Mouse (Mus musculus) left cerebral cortex, adult 8-10 months (tissue): ENCODE data around the gene Apol8. TPM values are rescaled to one million over a fixed set of nuclear protein-coding genes. Genes with fewer than 3 reads are reported as not detected.
A peak's percentile ranks its signal among the peaks of the same experiment; 100 is the strongest.

Source experiments
- DNase-seq, 2 experiments: peaks; one replicate each; pipeline ENCODE4 v3.0.0; 2022; ENCODE audit warnings: low spot score in 2 of 2
- total RNA-seq, 4 experiments: library from RNA; stranded (reverse); gene quantifications; 2 replicates each; pipeline ENCODE4 v1.2.4; 2022

The Apol8 gene
- total RNA-seq = 1 to 10 TPM; 6.6 to 8.0 (median 7.3) TPM

- peak in 1 of 2 experiments; percentile 52 for DNase-seq
Measured at GRCm38 (mm10) chr15:77756848-77757247, at the start of gene Apol8. Gene Apol8 (minus strand): TSS chr15:77757003.

- no peak for DNase-seq
Measured at GRCm38 (mm10) chr15:77805657-77806056, 48.9 kb upstream of the Apol8 start.

DNA sequence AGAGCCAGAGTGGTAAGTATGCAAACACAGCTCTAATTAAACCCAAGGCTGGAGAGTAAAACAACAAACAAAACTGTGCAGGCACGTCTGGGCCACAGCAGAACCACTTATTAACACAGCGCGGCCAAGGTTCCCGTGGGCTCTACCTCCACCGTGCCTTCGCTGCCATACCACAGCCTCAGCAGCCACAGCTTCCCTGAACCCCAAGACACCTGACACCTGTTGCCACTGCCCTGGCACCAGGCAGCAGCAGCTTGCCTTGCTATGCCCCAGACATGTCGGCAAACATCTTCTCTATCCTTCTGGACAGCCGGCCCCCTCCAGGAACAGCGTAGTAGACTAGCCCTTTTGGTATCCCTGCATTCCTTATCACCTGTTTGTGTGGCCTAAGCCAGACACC is 48.1 kb upstream of the Apol8 start:
- DNase-seq = no peak

DNA sequence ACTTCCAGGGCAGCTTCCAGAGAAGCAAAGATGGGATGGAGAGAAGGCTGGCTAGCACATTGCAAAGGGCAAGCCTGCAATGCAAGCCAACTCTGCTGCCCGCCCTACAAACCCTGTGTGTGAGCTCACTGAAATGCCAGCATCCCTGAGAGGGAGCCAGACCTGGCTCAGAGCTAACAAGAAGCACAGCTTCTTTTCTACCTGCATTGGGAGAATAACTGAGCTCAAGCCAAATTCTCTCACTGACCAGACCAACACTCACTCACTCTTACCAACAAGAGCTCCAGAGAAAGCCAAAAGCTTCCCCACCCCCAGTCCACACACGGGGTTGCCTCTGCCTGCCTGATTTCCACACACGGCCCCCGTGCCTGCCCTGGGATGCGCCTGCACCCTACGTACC is 47.7 kb upstream of the Apol8 start:
- DNase-seq = no peak

- no peak for DNase-seq
Measured at GRCm38 (mm10) chr15:77803747-77804146, 46.9 kb upstream of the Apol8 start.

DNA sequence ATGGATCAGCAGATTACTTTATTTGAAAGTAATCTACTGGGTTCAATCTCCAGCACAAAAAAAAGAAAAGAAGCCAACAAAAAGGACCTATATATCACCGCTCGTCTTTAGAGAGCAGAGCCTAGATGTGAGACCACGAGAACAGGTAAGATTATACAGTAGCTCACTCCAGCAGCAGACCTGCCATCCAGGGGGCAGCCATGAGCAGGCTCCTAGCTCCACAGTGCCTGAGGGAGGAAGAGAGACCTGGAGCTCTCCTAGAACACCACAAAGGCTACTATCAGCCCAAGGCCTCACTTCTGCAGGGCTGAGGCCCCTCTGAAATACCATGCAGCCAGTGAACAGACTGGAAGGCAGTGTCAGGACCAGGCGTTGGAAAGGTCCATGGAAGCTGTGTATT is 46.2 kb upstream of the Apol8 start:
- DNase-seq = no peak

DNA sequence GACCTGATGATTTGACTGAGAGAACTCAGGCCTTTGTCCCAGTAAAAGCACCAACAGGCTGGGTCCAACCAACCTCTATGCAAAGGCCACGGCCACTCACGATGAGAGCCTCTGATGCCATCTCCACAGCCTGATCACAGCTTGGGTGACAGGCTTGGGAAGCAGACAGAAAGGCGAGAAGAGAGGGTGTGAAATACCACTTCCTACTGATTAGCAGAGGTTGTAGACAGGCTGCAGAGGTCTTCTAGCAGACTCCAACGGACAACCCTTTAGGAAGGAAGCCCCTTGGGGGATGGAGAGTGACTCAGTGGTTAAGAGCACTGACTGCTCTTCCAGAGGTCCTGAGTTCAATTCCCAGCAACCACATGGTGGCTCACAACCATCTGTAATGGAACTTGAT is 44.4 kb upstream of the Apol8 start:
- DNase-seq = no peak

DNA sequence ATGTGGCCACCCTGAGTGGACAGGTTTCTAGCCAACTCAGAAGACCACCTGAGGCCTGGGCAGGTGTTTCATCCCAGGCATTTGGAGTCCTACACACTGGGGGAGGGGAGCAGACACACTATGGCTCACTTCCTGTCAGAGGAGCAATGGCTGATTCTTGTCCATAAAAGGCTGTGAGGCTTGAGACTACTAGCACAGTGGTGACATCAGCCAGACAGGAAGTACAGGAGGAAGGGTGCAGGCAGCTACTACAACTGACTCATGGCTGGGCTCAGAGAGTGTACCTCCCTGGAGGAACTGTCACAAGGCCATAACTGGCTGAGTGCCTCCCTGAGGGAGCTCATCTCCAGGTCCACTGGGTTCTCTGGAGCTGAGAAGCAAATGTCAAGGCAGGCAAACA is 43.7 kb upstream of the Apol8 start:
- peak in 1 of 2 experiments; percentile 58 for DNase-seq

DNA sequence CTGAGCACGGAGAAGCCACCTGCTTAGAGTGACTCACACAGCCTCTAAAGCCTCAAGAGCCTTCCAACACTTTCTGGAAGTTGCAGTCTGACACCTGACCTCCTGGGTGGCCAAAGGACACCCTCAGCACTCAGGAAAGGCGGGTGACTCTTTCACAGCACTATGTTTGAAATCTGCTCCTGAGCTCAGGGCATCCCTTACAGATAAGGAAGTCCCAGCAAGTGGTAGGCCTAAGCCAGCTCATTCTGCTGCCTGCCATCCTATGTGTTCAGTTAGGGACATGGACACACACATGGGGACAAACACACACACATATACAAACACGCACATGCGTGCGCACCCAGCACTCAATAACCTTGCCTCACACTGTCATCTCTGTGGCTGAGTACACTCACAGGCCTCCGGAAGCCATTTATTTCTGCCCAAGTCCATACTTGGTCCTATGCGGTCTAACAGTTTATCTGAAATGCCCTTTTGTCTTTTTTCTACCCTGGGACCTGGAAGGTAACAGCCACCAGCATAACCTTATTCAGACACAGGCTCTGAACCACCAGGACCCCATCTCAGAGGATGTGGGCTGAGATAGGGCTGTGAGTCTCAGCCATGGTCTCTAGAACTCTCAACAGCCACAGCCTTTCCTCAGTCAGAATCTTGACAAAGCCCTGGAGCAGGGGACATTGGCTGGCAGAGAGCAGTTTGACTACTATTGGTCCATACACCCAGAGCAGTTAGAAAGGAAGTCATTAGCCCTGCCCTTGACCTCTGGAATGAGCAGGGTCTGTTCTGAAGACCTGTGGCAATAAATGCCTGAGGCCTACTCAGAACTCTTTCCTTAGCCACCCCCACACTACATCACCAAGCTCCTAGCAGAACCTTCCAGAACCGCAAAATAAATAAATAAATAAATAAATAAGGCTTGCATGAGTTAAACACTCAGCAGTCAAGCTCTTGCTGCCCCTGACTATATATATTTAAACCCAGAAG is 43.0 kb upstream of the Apol8 start:
- no peak for DNase-seq

- peak in 1 of 2 experiments; percentile 66 for DNase-seq
Measured at GRCm38 (mm10) chr15:77798664-77799490, 42.1 kb upstream of the Apol8 start.

DNA sequence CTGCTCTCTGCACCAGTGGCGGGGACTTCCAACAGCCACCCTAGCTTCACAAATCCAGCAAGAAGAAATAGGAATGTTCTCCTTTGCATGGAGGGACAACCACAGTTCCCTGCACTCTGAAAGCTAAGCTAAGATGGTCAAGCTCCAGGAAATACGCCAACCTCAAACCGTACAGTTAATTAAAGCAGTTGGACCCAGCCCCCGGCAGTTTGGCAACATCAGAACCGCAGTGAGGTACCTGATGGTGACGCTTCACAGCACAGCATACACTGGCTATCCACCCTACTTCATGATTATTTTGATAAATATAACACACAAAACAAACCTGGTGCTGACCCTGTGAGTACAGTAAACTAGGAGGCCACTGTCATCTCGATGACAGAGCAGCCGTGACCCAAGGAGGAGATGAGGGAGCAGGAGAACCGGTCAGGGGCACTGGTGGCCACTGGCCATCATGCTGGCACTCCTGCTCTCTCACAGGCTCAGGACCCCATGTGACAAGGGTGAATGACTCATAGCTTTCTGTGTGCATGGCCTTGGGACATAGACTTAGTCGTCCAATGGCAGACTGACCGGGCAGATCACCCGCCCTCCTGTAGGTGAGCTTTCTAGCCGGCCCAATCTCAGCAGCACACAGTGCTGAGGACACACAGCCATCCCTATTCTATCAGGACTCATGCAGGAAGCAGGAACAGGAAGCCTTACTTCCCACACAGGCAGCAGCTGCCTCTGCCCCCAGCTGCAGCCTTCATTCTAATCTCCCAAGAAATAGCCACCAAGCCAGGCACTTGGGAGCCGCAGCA is 41.0 kb upstream of the Apol8 start:
- no peak for DNase-seq

DNA sequence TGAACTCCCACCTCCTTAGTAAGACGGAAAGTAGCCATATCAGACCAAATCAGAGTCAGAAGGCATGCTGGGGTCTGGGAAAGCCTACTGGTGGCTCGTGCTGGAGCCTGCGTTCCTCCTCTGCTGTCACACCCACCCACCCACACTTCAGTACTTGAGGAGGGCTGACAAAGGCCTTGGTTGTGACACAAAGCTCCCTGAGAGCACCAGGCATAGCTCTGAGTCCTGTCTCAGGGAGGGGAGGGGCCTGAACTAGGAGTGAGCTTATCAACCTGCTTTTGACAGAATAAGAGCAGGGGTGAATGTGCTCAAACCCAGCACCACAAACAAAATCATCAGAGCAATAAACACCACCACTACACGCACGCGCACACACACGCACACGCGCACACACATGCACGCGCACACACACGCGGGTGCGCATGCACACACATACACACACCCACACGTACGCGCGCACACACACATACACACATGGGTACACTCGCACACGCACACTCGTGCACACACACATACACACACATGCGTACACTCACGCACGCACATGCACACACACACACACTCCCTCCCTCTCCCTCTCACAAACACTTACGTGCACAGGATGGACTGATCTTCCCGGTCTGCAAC is 39.7 kb upstream of the Apol8 start:
- no peak for DNase-seq

- DNase-seq = no peak
Measured at GRCm38 (mm10) chr15:77794908-77795356, 38.1 kb upstream of the Apol8 start.

DNA sequence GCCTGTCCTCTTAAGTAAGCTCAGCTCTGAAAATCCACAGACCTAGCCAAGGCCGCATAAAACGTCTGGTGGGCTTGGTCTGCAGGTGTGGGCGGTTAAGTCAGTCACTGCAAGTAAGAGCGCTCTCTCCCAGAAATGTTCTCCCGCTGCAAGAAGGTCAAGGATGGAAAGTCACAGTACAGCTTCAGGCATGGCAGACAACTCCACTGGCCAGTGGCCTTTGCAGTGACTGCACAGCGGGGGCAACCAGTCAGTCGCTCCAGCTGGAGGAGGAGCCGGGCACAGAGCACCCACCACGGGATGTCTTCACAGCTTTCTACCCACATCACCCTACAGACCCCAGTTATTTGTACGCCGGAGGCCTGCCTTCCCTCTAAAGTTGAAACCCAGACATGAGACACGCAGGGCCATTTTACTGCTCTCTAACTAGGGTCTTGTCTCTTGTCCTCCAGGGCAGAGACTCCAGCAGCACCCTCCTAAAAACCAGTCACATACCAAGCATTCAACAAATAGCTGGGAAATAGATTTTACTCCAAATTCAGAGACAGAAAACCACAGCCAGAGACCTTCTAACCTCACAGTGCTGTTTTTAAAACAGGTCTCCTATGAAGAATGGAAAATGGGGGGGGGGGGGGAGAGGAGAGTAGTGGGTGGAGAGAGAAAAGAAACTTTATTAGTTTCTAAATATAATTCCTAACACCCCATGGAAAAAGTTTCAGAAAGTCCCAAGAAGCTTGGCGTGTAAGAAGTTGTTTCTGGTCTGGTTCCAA is 37.5 kb upstream of the Apol8 start:
- DNase-seq = no peak

GRCm38 (mm10) chr15:77793554-77793953 is 36.8 kb upstream of the Apol8 start:
- DNase-seq = no peak

DNA sequence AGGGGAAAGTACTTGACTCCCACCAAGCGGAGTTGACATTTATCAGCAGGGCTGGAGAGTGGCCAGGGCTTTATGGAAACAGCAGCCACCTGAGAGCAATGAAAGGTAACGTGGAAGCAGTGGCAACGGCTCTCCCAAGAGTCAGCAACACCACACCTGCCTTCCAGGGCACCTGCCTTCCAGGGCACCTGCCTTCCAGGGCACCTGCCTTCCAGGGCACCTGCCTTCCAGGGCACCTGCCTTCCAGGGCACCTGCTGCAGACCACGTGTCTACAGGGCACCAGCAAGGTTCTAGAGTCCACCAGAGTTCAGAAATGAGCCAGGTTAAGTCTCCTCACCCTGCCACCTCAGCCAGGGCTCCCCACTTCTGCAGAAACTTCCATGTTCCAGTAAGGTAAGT is 36.3 kb upstream of the Apol8 start:
- no peak for DNase-seq

GRCm38 (mm10) chr15:77792056-77792455 is 35.3 kb upstream of the Apol8 start:
- DNase-seq = no peak

- no peak for DNase-seq
Measured at GRCm38 (mm10) chr15:77790656-77791405, 34.0 kb upstream of the Apol8 start.

DNA sequence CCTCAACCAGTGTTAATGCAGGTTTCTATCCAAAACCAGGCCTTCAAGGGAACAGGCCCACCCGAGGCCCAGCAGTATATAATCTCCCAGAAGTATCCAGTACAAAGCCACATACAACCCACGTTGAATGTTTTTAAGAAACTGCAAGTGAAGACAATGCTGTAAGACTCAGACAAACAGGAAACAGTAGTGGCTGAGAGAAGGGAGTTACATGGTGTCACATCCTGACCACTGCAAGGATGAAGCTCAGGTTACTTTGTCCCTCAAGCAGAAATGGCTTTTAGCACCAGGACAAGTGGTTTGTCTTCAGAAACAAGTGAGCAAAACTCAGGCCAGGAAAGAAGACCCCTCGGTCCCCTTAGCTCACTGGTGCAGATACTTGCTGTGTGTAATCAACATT is 32.4 kb upstream of the Apol8 start:
- no peak for DNase-seq
